ENCODE assay signal across 8 mouse cellular contexts in genomic region chr17:71182871-71183656, GRCm38 (mm10). TPM values are rescaled to one million over a fixed set of nuclear protein-coding genes. Genes with fewer than 3 reads are reported as not detected.
DNase-seq lines count a peak whose midpoint lies in the region; TF ChIP-seq lines count a peak whose summit lies in the region.

No protein-coding gene starts in this region.

- H3K4me1 ChIP-seq in cortical plate, adult 2 months (ENCODE audit: control insufficient read depth, insufficient read depth, low read length) = peaks cover 1% of the 10 kb centered on the region; the same call in 1 of the 2 replicates
- H3K4me1 ChIP-seq in megakaryocyte, embryonic 14.5 days = peaks cover 81% of the 10 kb centered on the region

- H3K9me3 ChIP-seq in megakaryocyte, embryonic 14.5 days = no peaks in the 10 kb centered on the region

- no peaks in the 10 kb centered on the region for H3K27me3 ChIP-seq in megakaryocyte, embryonic 14.5 days (replicated peaks)

- peak; percentile 80 for DNase-seq in adipocyte (ENCODE audit: low spot score)
- peak; percentile 94 for DNase-seq in gastrocnemius, postnatal 10 days
- peak; percentile 91 for DNase-seq in induced T-regulatory cell, adult 2 months (ENCODE audit: low read depth)
- peak; percentile 77 to 89 for DNase-seq in left cerebral cortex, adult 9 months (ENCODE audit: low spot score in 2 of 2)
- peak; percentile 87 to 90 for DNase-seq in right cerebral cortex, adult 2 months (ENCODE audit: low spot score in 2 of 2)
- peak; percentile 47 for DNase-seq in urinary bladder, postnatal 10 days (ENCODE audit: low spot score)

- TF ChIP-seq POLR2A in cortical plate, adult 2 months (IDR thresholded peaks at IDR 0.05; ENCODE audit: extremely low read depth, insufficient read depth, low read length) = no peak

- H3K27ac ChIP-seq in cortical plate, adult 2 months (ENCODE audit: insufficient read depth, low read length) = peak overlapping the region; percentile 84; the same call in 1 of the 2 replicates

- H3K4me3 ChIP-seq in cortical plate, adult 2 months (ENCODE audit: insufficient read depth, low read length) = peak overlapping the region; percentile 65
- peak overlapping the region; percentile 95 for H3K4me3 ChIP-seq in megakaryocyte, embryonic 14.5 days (replicated peaks)

- no peak for TF ChIP-seq CTCF in cortical plate, adult 2 months (IDR thresholded peaks at IDR 0.05; ENCODE audit: extremely low read depth, insufficient read depth, low read length)

- peaks cover 18% of the 10 kb centered on the region for H3K36me3 ChIP-seq in megakaryocyte, embryonic 14.5 days (replicated peaks; ENCODE audit: low read length)

RNA-seq across cellular contexts. Expression of gene Lpin2, which starts 0.7 kb away (rescaled TPM):
- polyA plus RNA-seq in cortical plate, adult 2 months (2012; rRNA removed) = 33.9 and 36.5 TPM in 2 replicates
- 10 to 100 TPM in 1 of 2 experiments, 1 to 10 TPM in 1; 8.5 to 10.6 TPM for total RNA-seq in gastrocnemius, postnatal 10 days (2021)
- 7.6 TPM in 2 replicates for polyA plus RNA-seq in megakaryocyte, embryonic 14.5 days (2012; ENCODE audit: insufficient read depth, low replicate concordance)

Comparison
In these comparisons a context has a peak if more than half of its experiments do, and no peak if none do; other contexts are left out.
1. Peak in every context shown above with its lines: DNase-seq, H3K4me3 ChIP-seq and H3K27ac ChIP-seq.